Comparison of ENCODE assay signal across 12 mouse cellular contexts in genomic region chr17:81618461-81618860, GRCm38 (mm10).
DNase-seq lines count a peak whose midpoint lies in the region; ATAC-seq and TF ChIP-seq lines count a peak whose summit lies in the region.
"Had no signal": no experiment of that assay in that cellular context is flagged by ENCODE, and none has a peak within 500 bp of the region (broad histone marks: within the 10 kb centered on the region; RNA-seq: fewer than 3 reads in every experiment).

No protein-coding gene starts in this region.

- H3K9me3 ChIP-seq in heart, postnatal 0 days (replicated peaks; ENCODE audit: control insufficient read depth, low read length) = no peaks in the 10 kb centered on the region
- H3K9me3 ChIP-seq in heart, embryonic 10.5 days = no peaks in the 10 kb centered on the region
- H3K9me3 ChIP-seq in stomach, embryonic 16.5 days (replicated peaks; ENCODE audit: control insufficient read depth, low read length) = 0 out of 2 replicates have a peak, but pooled peaks cover 5% of the 10 kb centered on the region
- H3K9me3 ChIP-seq: forebrain, embryonic 10.5 days had no signal

- ATAC-seq in heart, postnatal 0 days (ENCODE audit: insufficient read depth, low read depth) = no peak
- ATAC-seq in stomach, embryonic 16.5 days (ENCODE audit: insufficient read depth, low FRiP score) = peak; percentile 47; the same call in 1 of the 2 replicates
- ATAC-seq: intestine, embryonic 16.5 days; liver, postnatal 0 days had no signal

- TF ChIP-seq EP300 in heart, postnatal 0 days (IDR thresholded peaks at IDR 0.05; ENCODE audit: low read depth) = no peak

- peak overlapping the region; percentile 67; the same call in 1 of the 2 replicates for H3K27ac ChIP-seq in heart, postnatal 0 days (ENCODE audit: low read depth)
- H3K27ac ChIP-seq in heart, embryonic 10.5 days = no peak overlapping the region
- H3K27ac ChIP-seq in stomach, embryonic 16.5 days (ENCODE audit: low read length) = peak overlapping the region; percentile 42; the same call in 1 of the 2 replicates
- H3K27ac ChIP-seq: forebrain, embryonic 10.5 days had no signal

- H3K27me3 ChIP-seq in heart, postnatal 0 days (ENCODE audit: control insufficient read depth, insufficient read depth, low read length) = no peaks in the 10 kb centered on the region
- H3K27me3 ChIP-seq in heart, embryonic 10.5 days (ENCODE audit: insufficient read depth, poor library complexity, severe bottlenecking) = no peaks in the 10 kb centered on the region
- no peaks in the 10 kb centered on the region for H3K27me3 ChIP-seq in stomach, embryonic 16.5 days (ENCODE audit: control insufficient read depth, insufficient read depth, low read length)

- DNase-seq in heart, postnatal 0 days (ENCODE audit: low spot score) = peak; percentile 45
- no peak for DNase-seq in heart, embryonic 10.5 days (ENCODE audit: low spot score)
- peak; percentile 26 for DNase-seq in right cerebral cortex, adult 18-20 months
- DNase-seq in right cerebral cortex, postnatal 10 days (ENCODE audit: low spot score in 2 of 2) = no peak
- peak; percentile 46 to 48 for DNase-seq in cerebellum, postnatal 25 days
- no peak for DNase-seq in layer of hippocampus, adult 11-12 months (ENCODE audit: low spot score)
- DNase-seq in spleen, adult 12 weeks (ENCODE audit: low spot score) = no peak
- DNase-seq: liver, postnatal 0 days; right cerebral cortex, postnatal 25 days had no signal

- no peak overlapping the region for H3K4me3 ChIP-seq in heart, postnatal 0 days (ENCODE audit: low read depth, low read length)
- H3K4me3 ChIP-seq in heart, embryonic 10.5 days = no peak overlapping the region
- no peak overlapping the region for H3K4me3 ChIP-seq in stomach, embryonic 16.5 days (replicated peaks; ENCODE audit: low read length)
- H3K4me3 ChIP-seq: forebrain, embryonic 10.5 days had no signal

- no peaks in the 10 kb centered on the region for H3K36me3 ChIP-seq in heart, postnatal 0 days (replicated peaks; ENCODE audit: control insufficient read depth, insufficient read depth, low read length)
- H3K36me3 ChIP-seq in heart, embryonic 10.5 days = peaks cover 6% of the 10 kb centered on the region; the same call in 1 of the 2 replicates
- H3K36me3 ChIP-seq in stomach, embryonic 16.5 days (ENCODE audit: control insufficient read depth, insufficient read depth, low read length) = no peaks in the 10 kb centered on the region
- H3K36me3 ChIP-seq: forebrain, embryonic 10.5 days had no signal

- H3K4me1 ChIP-seq in heart, postnatal 0 days (ENCODE audit: control insufficient read depth, insufficient read depth) = peaks cover 22% of the 10 kb centered on the region
- peaks cover 8% of the 10 kb centered on the region; the same call in 1 of the 2 replicates for H3K4me1 ChIP-seq in heart, embryonic 10.5 days
- no peaks in the 10 kb centered on the region for H3K4me1 ChIP-seq in stomach, embryonic 16.5 days (ENCODE audit: control insufficient read depth, insufficient read depth, low read length)
- H3K4me1 ChIP-seq: forebrain, embryonic 10.5 days had no signal

- no peak overlapping the region for H3K4me2 ChIP-seq in heart, postnatal 0 days (ENCODE audit: low read depth, low read length)
- no peak overlapping the region for H3K4me2 ChIP-seq in stomach, embryonic 16.5 days (ENCODE audit: low read depth, low read length)

- H3K9ac ChIP-seq in heart, postnatal 0 days (replicated peaks; ENCODE audit: low read depth, low read length) = no peak overlapping the region
- no peak overlapping the region for H3K9ac ChIP-seq in stomach, embryonic 16.5 days (ENCODE audit: low read length)
- H3K9ac ChIP-seq: liver, postnatal 0 days had no signal

- 20% methylated on average over 5 of the region's 5 CpGs for WGBS in heart, postnatal 0 days
- 72% methylated on average over 5 of the region's 5 CpGs for WGBS in heart, embryonic 10.5 days
- WGBS in stomach, embryonic 16.5 days = 44% methylated on average over 5 of the region's 5 CpGs

- TF ChIP-seq CTCF in heart, postnatal 0 days (IDR thresholded peaks at IDR 0.05; ENCODE audit: low read depth) = no peak

Comparison
In these comparisons a context has a peak if more than half of its experiments do, and no peak if none do; other contexts are left out.
1. DNase-seq: peak in heart, postnatal 0 days (single experiment), right cerebral cortex, adult 18-20 months (single experiment) and cerebellum, postnatal 25 days (2 of 2); none in heart, embryonic 10.5 days (single experiment), right cerebral cortex, postnatal 10 days (0 of 2), layer of hippocampus, adult 11-12 months (single experiment) and spleen, adult 12 weeks (single experiment).